Mouse (Mus musculus): ENCODE data around the gene Kdelc2. TPM values are rescaled to one million over a fixed set of nuclear protein-coding genes. Genes with fewer than 3 reads are reported as not detected.
A peak's percentile ranks its signal among the peaks of the same experiment; 100 is the strongest.

The Kdelc2 gene
- total RNA-seq, 2 experiments from 2014 or later, result 6.1 to 6.6 TPM

DNA sequence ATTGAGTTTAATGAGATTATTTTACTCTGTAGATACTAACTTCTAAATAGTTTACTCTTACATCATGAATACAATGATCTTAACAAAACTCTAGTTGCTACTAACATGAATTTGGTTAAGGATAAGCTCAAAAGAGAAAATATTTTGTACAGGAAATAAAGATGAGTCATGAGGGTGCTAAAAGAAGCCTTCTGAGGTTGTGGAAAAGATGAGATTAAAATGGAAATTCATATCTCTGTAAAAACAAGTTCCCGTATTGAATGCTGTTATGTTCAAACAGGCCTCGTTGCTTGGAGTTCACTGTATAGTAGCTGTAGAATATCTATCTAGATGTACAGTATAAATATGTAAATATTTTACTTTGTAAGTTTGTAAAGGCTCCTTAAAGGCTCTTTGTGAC is 3.2 kb upstream of the Kdelc2 start:
- intact Hi-C loops (cut with DNase I), result loop anchor here (5.0 kb wide), 1 partner anchor 123 kb away; no protein-coding TSS in a partner anchor
- DNase-seq (ENCODE audit: low spot score in 2 of 2), result no peak

DNA sequence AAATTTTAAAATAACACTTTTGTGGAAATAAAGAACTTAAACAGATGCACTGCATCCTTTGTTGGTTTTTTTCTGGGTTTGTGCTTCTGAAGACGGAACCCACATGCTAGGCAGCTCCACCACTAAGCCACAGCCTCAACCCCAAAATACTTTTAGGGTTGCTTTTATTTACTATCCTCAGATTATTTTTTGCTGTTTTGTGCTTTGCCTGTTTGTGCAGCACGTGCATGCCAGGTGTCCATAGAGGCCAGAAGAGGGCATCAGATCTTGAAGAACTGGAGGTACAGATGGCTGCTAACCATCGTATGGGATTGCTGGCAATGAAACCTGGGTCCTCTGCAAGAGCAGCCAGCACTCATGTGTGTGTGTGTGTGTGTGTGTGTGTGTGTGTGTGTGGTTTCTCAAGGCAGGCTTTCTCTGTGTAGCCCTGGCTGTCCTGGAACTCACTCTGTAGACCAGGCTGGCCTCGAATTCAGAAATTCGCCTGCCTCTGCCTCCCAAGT is 2.7 kb upstream of the Kdelc2 start:
- DNase-seq (ENCODE audit: low spot score in 2 of 2), result no peak
- intact Hi-C loops (cut with DNase I), result loop anchor here (5.0 kb wide), 1 partner anchor 124 kb away; no protein-coding TSS in a partner anchor

DNA sequence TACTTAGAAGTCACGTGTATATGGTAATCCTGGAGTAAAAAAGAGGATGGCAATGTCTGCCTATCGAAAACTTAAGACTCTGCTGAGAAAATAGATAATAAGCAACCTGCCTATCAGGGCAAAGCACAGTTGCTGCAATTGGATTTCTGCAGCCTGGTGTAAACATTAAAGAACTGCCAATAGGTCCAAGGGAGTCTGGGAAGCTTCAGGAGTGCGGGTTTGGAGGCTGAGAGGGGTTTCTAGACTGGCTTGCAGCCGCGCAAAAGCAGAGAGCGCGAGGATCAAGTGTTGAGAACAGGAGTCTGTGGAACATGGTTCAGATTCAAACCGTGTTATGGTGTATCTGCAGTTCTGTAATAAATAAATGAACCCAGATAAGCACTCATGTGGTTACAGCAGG is 1.0 kb downstream of the Kdelc2 start:
- intact Hi-C loops (cut with DNase I), result loop anchor here (2.0 to 5.0 kb wide), 2 partner anchors 44 to 128 kb away; no protein-coding TSS in a partner anchor
- DNase-seq (ENCODE audit: low spot score in 2 of 2), result no peak

DNA sequence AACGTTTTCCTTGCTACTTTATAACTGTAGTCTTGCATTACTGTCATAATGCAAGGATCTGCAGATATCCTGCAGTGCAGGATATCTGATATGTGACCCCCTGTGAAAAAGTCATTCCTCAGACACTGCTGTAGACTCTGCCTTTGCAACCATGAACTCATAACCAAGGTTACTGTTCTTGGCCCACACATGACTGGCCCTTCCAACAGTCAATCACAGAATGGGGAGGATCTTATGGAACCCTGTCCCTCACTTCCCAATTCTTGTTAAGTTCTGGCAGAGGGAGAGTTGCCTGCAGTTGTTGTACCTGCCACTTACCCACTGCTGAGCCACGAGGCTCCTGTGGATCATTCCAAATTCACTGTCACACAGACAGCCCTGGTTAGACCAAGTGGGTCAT is 3.6 kb downstream of the Kdelc2 start:
- intact Hi-C loops (cut with DNase I), result no loop called here
- no peak for DNase-seq (ENCODE audit: low spot score in 2 of 2)

DNA sequence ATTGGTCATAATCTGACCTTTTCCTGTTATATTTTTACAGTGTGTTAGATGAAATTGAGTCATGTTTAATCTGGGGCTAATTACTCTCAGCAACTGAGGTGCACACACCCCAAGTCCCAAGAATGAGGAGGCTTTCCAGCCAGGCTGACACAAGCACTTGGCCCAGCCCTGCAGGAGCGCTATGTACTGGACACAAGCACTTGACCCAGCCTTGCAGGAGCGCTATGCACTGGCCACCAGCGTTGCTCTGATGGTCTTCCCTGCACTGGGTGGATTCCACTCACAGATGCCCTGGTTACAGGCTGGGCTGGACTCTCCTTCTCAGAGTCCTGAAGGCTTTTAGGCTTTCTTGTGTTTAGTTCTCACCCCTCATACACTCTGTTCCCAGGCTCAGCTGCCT is 5.3 kb downstream of the Kdelc2 start:
- intact Hi-C loops (cut with DNase I), result no loop called here
- no peak for DNase-seq (ENCODE audit: low spot score in 2 of 2)

DNA sequence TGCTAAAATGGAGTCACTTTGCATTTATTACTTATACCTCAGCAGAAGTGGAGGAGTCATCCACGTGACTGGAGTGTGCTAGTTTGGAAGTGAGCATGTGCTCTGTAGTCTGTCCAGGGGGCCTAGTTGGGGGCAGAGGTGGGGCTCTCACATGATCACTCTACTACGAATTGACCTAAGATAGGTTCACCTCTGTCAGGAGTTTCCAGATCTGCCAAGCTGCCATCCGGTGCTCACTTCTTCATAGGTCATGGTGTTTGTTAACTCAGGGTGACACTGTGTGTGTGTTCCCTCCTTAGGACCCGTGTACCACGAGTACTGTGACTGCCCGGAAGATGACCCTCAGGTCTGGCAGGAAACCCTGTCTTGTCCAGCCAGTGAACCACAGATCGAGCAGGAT is 6.3 kb downstream of the Kdelc2 start:
- no peak for DNase-seq (ENCODE audit: low spot score in 2 of 2)
- intact Hi-C loops (cut with DNase I), result no loop called here

DNA sequence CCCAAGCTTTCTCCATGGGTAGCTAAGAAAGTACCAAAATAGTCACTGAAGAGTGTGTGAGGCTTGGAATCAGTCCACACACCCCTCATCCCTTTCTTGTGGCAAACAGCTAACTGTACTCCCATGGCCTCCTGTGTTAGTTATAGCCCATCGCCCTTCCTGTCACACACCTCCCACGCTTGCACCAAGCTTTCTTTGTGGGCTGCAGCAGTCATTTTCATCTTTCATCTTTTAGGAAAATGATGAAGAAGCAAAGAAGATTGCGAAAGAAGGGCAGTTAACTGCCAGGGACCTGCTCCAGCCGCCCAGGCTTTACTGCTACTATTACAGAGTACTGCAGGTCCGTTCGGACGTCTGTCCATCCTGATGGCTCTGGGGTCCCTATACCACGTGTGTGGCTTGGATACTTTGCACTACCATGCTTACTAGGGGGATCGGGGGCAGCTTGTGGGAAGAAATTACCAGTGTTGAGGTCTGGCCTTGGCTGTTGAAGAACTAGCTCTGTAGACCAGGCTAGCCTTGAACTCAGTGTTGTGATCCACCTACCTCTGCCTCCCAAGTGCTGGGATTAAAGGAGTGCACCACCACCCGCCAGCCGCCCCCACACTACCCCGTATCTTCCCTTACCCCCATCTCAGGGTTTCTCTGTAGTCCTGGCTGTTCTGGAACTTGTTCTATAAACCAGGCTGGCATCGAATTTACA is 14.0 kb downstream of the Kdelc2 start:
- no peak for DNase-seq (ENCODE audit: low spot score in 2 of 2)
- intact Hi-C loops (cut with DNase I), result loop anchor here (2.0 kb wide), 1 partner anchor 143 kb away; no protein-coding TSS in a partner anchor

DNA sequence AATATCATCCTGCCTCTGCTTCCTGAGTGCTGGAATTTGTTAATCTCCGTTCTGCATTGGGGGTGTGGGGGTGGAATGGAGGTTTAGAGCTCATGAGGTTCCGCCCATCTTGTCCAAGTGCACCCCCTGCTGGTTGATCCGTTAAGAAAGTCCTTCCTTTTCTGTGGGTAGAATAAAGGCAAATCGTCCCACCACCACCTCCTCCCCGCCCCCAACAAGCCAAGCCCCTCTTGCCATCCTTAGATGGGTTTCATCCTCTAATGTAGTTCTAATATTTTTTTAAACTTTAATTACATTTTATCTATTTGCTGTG is 14.5 kb downstream of the Kdelc2 start:
- DNase-seq (ENCODE audit: low spot score in 2 of 2), result no peak

DNA sequence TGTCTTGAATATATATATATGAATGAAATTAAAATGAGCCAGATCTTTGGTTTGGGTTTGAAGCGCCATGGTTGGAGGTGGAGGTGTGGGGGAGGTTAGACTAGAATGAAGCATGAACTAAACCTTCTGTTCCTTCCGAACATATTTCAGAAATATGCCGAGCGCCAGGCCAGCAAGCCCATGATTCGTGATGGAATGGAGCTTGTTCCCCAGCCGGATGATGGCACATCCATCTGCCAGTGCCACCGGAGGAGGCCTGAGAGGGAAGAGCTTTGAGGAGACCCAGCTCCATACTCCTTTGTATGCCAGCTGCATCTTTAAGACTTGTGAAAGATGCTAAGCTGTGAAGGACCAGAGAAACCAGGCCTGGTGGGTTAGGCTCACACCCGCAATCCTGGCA is 15.7 kb downstream of the Kdelc2 start:
- peak in 1 of 2 experiments; percentile 31 for DNase-seq (ENCODE audit: low spot score in 2 of 2)
- intact Hi-C loops (cut with DNase I), result loop anchor here (2.0 kb wide), 1 partner anchor 145 kb away; no protein-coding TSS in a partner anchor

More for the DNA sequence above, 14.5 kb downstream of the Kdelc2 start:
- intact Hi-C loops (cut with DNase I), result loop anchor here (2.0 kb wide), 1 partner anchor 144 kb away; no protein-coding TSS in a partner anchor

DNA sequence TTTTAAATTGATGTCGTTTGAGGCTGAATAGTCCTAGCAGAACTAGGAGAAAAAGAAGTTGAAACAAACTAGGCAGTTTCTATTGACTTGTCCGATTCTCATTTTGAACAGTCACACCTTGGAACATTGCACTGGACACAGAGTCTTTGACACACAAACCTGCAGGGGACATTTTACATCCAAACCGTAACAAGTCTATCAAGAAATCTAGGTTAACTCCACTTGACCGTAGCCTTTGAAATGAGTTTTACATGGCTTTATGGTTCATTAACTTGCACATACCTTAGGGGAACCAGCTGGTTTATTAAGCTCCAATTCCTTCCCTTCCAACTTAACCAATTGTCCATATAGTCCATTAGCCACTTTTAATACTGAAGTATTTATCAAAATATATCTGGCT is 16.9 kb downstream of the Kdelc2 start:
- intact Hi-C loops (cut with DNase I), result no loop called here
- DNase-seq (ENCODE audit: low spot score in 2 of 2), result no peak

DNA sequence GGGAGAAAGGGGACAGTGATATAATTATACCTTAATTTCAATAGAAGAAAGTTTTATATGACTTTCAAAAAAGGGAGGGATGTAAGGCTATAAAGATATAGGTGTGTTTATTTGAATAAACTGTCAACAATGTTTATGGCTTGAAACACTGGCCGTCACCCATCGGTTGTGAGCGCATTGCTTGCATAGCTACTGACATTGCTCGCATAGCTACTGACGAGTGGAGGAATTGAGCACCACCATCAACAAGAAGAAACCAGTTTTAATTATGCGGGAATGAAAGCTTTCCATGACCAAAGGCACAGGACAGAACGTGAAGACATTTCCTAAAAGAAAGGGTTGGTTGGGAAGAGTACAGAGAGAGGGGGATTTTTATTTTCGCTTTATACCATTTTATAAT is 17.3 kb downstream of the Kdelc2 start:
- intact Hi-C loops (cut with DNase I), result no loop called here
- DNase-seq (ENCODE audit: low spot score in 2 of 2), result no peak

DNA sequence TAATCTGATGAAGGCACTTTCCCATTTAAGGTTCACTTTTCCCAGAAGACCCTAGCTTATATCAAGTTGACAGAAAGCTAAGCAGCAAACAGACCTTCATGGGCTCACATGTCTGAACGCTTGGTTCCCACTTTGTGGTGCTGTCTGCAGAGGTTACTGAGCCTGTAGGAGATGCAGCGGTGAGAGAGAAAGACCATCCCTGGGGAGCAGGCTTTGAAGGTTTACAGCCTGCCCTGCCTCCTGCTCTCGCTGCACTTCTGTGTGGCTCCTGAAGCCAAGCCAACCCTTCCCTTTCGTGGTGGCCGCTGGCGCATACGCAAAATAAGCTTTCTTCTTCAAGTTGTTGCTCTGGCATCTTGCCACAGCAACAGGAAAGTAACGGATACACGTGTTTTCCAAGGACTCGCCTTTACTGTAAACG is 18.5 kb downstream of the Kdelc2 start, which contains the start of gene 4930550C14Rik:
Gene 4930550C14Rik, plus strand, starts transcription at position 35 of the 421 bp plus-strand sequence.
- peak in 1 of 2 experiments; percentile 15 for DNase-seq (ENCODE audit: low spot score in 2 of 2)

DNA sequence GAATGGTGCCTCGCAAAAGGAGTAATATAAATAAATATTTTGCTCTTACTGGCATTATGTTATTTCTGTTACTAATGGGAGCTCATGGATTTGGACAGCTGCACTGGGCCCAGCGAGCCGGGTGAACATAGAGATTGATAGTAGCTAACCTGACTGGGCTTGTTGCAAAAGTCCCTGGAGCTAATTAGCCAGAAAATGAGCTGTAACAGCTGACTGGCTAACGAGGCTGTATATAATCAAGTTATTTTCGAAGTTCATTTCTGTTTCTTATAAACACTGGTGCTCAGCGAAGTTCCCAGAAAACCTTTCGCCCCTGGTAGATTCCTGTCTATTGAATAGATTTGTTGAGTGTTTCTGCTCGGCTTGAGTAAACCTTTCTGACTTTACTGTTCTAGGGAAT is 19.2 kb downstream of the Kdelc2 start:
- intact Hi-C loops (cut with DNase I), result no loop called here
- no peak for DNase-seq (ENCODE audit: low spot score in 2 of 2)

More for the DNA sequence above, 18.5 kb downstream of the Kdelc2 start, which contains the start of gene 4930550C14Rik:
- intact Hi-C loops (cut with DNase I), result no loop called here

DNA sequence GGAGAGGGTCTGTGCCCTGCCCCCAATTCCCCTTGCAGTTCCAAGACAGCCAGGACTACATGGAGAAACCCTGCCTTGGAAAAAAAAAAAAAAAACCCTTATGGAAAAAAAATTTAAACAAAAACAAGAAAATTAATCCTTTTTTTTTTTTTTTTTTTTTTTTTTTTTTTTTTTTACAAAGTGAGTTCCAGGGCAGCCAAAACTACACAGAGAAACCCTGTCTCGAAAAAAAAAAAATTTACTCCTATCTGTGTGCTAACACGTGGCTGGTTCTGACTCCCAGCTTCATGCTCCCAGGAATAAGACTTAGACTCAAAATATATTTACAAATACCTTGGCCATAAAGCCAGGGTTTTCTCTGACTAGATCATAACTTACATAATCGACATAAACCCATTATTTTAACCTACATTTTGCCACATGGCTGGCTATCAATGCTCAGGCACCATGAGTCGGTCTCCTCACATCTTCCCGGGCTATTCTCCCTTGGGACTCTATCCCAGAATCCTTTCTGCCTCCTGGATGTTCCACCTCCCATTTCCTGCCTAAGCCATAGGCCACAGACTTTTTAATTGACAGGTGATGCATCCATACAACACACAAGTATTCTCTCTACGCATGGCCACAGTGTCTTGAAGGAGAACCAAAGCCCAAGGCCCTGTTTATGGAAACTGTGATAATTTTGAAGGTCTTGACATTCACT is 20.4 kb downstream of the Kdelc2 start:
- no peak for DNase-seq (ENCODE audit: low spot score in 2 of 2)
- intact Hi-C loops (cut with DNase I), result no loop called here

DNA sequence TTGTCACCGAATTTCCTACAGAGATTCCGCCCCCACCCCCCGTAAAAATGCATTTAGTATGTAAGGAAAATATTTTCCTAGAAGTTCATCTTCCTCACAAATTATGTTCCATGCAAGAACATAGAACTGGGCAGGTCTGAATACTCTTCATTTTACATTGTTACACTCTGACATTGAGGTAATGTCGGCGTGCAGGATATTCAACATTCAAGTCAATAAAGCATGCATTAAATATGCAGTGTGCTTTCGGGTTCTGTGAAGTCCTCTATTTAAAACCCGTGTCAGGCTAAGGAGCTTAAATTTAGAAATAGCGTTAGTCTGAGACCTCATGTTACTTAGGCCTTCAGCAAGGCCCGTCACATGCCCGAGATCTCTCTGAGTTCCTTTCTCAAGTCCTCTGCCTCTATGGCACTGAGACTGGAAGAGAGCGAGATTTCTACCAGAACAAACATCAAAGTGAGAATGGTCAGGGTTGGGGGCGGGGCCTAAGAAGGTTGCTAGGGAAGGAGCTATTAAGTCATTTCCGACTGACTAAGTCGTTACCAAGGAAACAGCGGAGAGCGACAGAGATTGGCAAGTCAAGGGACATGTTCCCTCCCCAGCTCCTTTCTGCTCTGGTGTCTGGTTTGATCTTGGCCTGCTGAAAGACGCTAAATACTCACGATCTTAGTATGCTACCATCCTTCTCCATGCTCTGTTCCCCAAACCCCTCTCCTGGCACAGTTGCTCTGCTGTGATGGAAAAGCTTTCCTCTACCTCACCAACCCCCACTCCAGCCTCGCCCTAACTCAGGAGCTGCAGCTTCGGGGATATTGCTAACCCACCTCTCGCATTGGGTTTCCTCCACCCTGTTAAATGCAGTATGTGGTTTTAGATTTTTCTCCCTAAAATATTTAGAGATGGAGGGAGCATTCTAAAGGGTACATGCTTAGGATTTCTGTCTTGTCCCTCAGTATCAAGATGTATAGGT is 21.2 kb downstream of the Kdelc2 start:
- DNase-seq (ENCODE audit: low spot score in 2 of 2), result peak; percentile 42 to 50
- intact Hi-C loops (cut with DNase I), result no loop called here

DNA sequence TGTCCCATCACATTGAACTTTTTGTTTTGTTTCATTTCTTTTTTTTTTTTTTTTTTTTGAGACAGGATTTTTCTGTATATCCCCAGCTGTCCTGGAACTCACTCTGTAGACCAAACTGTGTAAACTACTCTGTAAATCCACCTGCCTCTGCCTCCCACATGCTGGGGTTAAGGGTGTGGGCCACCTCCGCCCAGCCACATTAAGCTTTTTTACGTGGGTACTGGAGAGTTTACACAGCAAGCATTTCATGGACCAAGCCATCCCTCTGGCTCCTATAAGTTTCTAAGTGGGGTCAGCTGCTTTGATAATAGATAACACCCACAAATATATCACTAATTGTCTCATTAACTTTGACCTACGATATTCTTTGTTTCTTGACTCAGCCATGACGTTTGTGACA is 24.7 kb downstream of the Kdelc2 start:
- intact Hi-C loops (cut with DNase I), result no loop called here
- no peak for DNase-seq (ENCODE audit: low spot score in 2 of 2)

DNA sequence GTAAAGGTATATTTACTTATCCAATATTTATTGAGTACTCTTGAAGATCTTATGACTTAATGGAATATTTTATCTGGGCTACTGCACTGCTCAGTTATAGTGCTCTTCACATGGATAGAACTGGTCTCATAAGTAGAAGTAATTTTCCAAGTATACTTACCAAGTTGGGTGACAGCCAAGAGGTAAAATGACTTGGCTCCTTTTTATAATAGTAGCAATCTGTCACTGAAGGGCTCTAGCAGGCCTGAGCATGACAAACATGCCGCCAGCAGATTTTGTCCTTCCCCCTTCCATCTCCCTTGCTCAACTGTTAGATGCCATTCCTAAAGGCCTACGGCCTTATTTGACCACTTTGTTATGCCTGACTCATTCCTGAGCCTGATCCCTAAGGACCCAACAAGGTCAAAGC is 25.1 kb downstream of the Kdelc2 start:
- intact Hi-C loops (cut with DNase I), result no loop called here
- no peak for DNase-seq (ENCODE audit: low spot score in 2 of 2)

DNA sequence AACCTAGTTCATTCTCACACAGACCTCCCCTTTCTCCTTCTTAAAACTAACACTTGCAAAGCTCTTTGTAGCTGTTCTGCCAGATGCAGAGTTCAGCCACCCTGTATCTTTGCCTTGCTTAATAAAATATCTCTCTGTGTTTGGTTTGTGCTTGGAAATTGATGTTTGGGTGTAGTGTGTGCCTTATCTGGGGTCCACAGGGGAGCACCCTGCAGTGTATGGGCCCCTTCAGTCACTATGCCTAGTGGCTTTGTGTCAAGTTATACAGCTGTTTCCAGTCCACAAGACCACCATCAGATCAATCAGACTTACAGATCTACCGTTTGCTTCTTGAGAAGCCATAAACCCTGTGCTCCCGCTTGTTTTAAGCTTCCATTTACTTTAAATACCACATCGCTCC is 25.6 kb downstream of the Kdelc2 start:
- intact Hi-C loops (cut with DNase I), result no loop called here
- DNase-seq (ENCODE audit: low spot score in 2 of 2), result no peak

DNA sequence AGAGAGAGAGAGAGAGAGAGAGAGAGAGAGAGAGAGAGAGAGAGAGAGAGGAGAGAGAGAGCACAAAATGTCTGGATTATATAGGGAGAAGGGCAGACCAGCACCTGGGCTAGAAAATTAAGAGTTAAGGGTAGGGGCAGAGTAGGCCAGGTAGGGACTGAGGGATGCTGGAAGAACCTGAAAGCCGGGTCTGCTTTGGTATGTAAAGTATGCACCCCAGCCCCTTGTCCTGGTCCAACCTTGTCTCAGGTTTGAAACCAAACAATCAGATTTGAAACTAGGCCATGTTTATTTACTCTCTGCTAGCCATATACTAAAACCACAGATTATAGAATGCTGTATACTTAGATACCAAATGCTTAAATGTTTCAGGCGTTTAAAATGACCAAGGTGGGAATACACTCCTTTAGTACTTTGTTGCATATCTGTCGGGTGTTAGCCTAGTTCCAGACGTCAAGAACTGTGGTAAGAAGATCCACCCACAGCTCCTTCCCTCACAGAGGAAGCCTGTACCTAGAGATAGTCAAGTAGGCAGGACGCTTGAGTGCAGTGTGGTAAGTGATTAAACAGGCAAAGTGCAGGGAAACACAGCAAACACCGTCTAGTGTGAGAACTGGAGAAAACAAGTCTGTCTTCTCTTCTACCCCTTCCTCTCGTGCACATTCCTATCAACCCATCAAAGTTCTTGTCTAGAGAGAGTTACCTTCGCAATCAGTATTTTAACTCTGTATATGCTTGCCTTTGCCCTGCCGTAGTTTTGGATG is 38.5 kb downstream of the Kdelc2 start:
- DNase-seq (ENCODE audit: low spot score in 2 of 2), result no peak
- intact Hi-C loops (cut with DNase I), result no loop called here

Data from left cerebral cortex, postnatal 36 days (tissue).